Mouse (Mus musculus) neural tube, embryonic 15.5 days (tissue): ENCODE measurements around the gene Lamtor5. TPM values are rescaled to one million over a fixed set of nuclear protein-coding genes. Genes with fewer than 3 reads are reported as not detected.
A peak's percentile ranks its signal among the peaks of the same experiment; 100 is the strongest.
"Not testable (repeated sequence)": the region's sequence is repeated elsewhere in the genome, so short reads cannot be mapped to it uniquely, and the experiment has no call there.

Experiments
- ATAC-seq: fragments of 200-750 bp; cut with Nextera tagmentation; 2 replicates; pipeline ENCODE4 v1.8.0; 2017; ENCODE audit warnings: mild to moderate bottlenecking, moderate TSS enrichment, moderate library complexity; ENCODE audit not compliant: low FRiP score
- H3K27ac ChIP-seq: fragments of 300-500 bp; sonication (generic); replicated peaks from 2 replicates; pipeline ENCODE4 v1.5.1; 2015; ENCODE audit warnings: mild to moderate bottlenecking, inconsistent platforms
- H3K27me3 ChIP-seq: fragments of 300-500 bp; sonication (generic); replicated peaks from 2 replicates; pipeline ENCODE4 v1.6.1; 2015; ENCODE audit warnings: inconsistent platforms
- H3K36me3 ChIP-seq: fragments of 300-500 bp; sonication (generic); 2 replicates; pipeline ENCODE4 v1.6.1; 2015; ENCODE audit warnings: inconsistent platforms
- H3K4me1 ChIP-seq: fragments of 300-500 bp; sonication (generic); 2 replicates; pipeline ENCODE4 v1.6.1; 2015; ENCODE audit warnings: inconsistent platforms
- H3K4me2 ChIP-seq: fragments of 300-500 bp; sonication (generic); 2 replicates; pipeline ENCODE4 v1.6.1; 2015; ENCODE audit warnings: inconsistent platforms, mild to moderate bottlenecking, moderate library complexity
- H3K4me3 ChIP-seq: fragments of 300-500 bp; sonication (generic); replicated peaks from 2 replicates; pipeline ENCODE4 v1.5.1; 2015; ENCODE audit warnings: mild to moderate bottlenecking, inconsistent platforms
- H3K9ac ChIP-seq: fragments of 300-500 bp; sonication (generic); replicated peaks from 2 replicates; pipeline ENCODE4 v1.6.1; 2015; ENCODE audit warnings: mild to moderate bottlenecking, inconsistent platforms
- H3K9me3 ChIP-seq: fragments of 300-500 bp; sonication (generic); replicated peaks from 2 replicates; pipeline ENCODE4 v1.6.1; 2016; ENCODE audit warnings: inconsistent platforms
- WGBS: fragments of 180-500 bp; shearing (Covaris S2); methylation state at CpG from one replicate; pipeline ENCODE4 v1.1.7; 2015; ENCODE audit warnings: mixed read lengths; 5-methylcytosine and 5-hydroxymethylcytosine counted together
- polyA plus RNA-seq: library from polyadenylated mRNA; unstranded; fragments of >200 nt; fragmentation: Nextera tagmentation; extraction: Ambion mirVana; gene quantifications from 2 replicates; pipeline ENCODE4 v1.2.1, GENCODE M21; 2015

The Lamtor5 gene
- polyA plus RNA-seq, 1 experiment from 2014 or later = 197 TPM

DNA sequence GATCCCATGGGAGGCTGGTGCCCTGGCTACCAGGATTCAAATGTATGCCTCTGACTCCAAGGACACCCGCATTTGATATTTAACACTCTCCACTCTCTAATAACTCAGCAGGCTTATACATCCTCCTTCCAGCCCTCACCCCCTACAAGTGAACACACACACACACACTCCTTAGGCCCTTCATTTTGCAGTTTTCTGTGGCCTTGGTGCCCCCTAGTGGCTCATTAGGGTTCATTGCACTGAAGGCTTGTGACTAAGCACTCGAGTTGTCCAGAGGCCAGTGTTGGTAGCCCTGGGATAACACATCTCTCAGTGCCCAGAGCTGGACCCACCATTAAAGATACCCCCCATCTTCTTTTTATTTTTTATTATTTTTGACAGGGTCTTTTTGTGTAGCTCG is 4.8 kb upstream of the Lamtor5 start:
- Histone ChIP-seq H3K4me2 (no peak overlapping the region), H3K9me3 (no peaks in the 10 kb centered on the region), H3K27me3 (0 out of 2 replicates have a peak, but pooled peaks cover 4% of the 10 kb centered on the region), H3K4me3 (no peak overlapping the region), H3K27ac (no peak overlapping the region), H3K9ac (no peak overlapping the region), H3K4me1 (peaks cover 5% of the 10 kb centered on the region), H3K36me3 (no peaks in the 10 kb centered on the region)
- peak; percentile 75 for ATAC-seq
- 15% methylated on average over 3 of the region's 3 CpGs for WGBS

DNA sequence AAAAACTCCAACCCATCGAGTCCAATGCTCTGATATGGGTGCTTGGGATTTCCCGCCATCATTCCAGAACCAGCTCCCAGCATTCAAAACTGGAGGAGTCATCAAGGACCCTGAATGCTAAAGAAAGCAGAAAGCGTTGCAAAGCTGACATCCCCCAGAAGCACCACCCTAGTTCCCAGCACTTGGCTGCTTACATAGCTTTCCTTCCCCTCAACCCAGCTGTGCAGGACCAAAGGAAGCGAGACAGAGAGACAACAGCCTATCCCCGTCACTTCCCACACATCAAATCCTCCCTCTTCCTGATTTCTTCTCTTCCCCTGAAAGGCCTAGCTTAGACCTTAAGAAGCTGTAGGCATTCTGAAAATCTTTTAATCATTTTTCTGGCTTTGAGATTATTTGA is 3.3 kb upstream of the Lamtor5 start:
- no peak for ATAC-seq

DNA sequence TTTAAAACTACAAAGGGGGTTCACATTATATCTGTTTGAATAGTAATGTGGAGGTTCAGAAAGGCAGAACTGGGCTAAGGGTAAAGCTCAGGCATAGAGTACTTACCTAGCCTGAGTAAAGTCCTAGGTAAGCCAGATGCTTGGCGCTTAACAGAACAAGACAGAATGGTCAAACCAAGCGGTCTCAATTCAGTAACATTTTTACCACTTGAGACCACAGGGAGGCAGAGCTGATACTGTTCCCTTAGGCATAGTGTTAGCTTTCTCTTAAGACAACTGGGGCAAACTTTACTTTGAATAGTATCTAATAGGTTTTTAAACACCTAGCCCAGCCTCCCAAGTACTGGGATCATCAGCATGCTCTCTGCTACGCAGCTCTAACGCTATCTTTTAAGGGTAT is 2.7 kb upstream of the Lamtor5 start:
- no peak overlapping the region for H3K9ac ChIP-seq
- no peak overlapping the region for H3K4me3 ChIP-seq
- no peaks in the 10 kb centered on the region for H3K9me3 ChIP-seq
- WGBS = 63% methylated on average over 4 of the region's 4 CpGs
- peaks cover 17% of the 10 kb centered on the region for H3K4me1 ChIP-seq
- 0 out of 2 replicates have a peak, but pooled peaks cover 4% of the 10 kb centered on the region for H3K27me3 ChIP-seq
- no peaks in the 10 kb centered on the region for H3K36me3 ChIP-seq
- ATAC-seq = no peak
- H3K4me2 ChIP-seq = no peak overlapping the region
- no peak overlapping the region for H3K27ac ChIP-seq

More for the DNA sequence above, 3.3 kb upstream of the Lamtor5 start:
- H3K4me2 ChIP-seq = no peak overlapping the region
- no peak overlapping the region for H3K9ac ChIP-seq
- H3K27ac ChIP-seq = no peak overlapping the region
- H3K9me3 ChIP-seq = no peaks in the 10 kb centered on the region
- 72% methylated on average over 5 of the region's 5 CpGs for WGBS
- no peaks in the 10 kb centered on the region for H3K36me3 ChIP-seq
- peaks cover 16% of the 10 kb centered on the region for H3K4me1 ChIP-seq
- H3K4me3 ChIP-seq = no peak overlapping the region
- H3K27me3 ChIP-seq = 0 out of 2 replicates have a peak, but pooled peaks cover 4% of the 10 kb centered on the region

DNA sequence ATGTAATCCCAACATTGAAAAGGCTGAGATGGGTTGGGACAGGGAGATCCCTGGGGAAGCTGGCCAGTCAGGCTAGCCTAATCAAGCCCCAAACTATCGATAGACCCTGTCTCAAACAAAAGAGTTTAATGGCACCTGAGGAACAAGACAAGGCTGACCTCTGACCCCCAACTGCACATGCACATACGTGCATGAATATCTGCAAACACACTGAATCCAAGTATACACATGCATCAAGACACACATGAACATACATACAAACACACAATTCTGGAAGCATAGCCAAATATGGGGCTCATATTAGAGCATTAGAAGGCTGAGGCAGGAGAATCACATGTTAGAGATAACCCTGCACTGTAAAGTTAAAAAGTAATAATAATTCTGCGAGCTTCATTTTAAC is 2.0 kb upstream of the Lamtor5 start:
- H3K4me2 ChIP-seq = no peak overlapping the region
- no peak overlapping the region for H3K9ac ChIP-seq
- H3K4me1 ChIP-seq = peaks cover 17% of the 10 kb centered on the region
- H3K27me3 ChIP-seq = 0 out of 2 replicates have a peak, but pooled peaks cover 4% of the 10 kb centered on the region
- H3K27ac ChIP-seq = no peak overlapping the region
- ATAC-seq = no peak
- H3K36me3 ChIP-seq = no peaks in the 10 kb centered on the region
- WGBS = 88% methylated on average over 3 of the region's 3 CpGs
- no peaks in the 10 kb centered on the region for H3K9me3 ChIP-seq
- no peak overlapping the region for H3K4me3 ChIP-seq

DNA sequence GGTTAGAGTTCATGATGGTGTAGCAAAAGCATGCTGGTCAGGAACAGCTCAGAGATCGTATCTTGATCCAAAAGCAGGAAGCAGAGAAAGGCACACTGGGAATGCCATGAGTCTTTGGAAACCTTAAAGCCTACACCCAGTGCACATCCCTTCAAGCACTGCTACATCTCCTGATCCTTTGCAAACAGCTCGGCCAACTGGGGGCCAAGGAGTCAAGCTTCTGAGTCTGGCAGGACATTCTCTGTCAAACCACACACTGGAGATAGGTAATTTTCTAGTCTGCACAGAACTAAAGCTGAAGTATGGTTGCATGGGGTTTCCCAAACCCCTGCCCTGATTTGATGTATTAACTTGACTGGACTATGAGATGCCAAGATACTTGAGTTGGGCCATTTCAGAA is 7.5 kb downstream of the Lamtor5 start:
- Histone ChIP-seq H3K4me2 (no peak overlapping the region), H3K4me1 (no peaks in the 10 kb centered on the region), H3K36me3 (peaks cover 12% of the 10 kb centered on the region), H3K27ac (no peak overlapping the region), H3K27me3 (no peaks in the 10 kb centered on the region), H3K9ac (no peak overlapping the region), H3K4me3 (no peak overlapping the region), H3K9me3 (no peaks in the 10 kb centered on the region)
- 84% methylated on average over 2 of the region's 2 CpGs for WGBS
- ATAC-seq = no peak

DNA sequence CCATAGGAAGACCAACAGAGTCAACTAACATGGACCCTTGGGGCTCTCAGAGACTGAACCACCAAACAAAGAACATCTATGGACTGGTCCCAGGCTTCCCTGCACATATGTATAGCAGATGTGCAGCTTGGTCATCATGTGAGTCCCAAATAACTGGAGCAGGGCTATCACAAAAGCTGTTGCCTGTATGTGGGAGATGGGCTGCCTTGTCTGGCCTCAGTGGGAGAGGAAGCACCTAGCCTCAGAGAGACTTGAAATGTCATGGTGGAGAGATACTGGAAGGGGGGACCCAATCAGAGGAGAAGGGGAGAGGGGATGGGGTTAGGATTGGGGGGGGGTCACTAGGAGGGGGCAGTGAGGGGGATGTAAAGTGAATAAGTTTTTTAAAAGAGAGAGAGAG is 8.7 kb downstream of the Lamtor5 start:
- Histone ChIP-seq H3K36me3 (peaks cover 10% of the 10 kb centered on the region), H3K4me3 (no peak overlapping the region), H3K27me3 (no peaks in the 10 kb centered on the region), H3K4me1 (no peaks in the 10 kb centered on the region), H3K9me3 (no peaks in the 10 kb centered on the region), H3K4me2 (no peak overlapping the region), H3K9ac (no peak overlapping the region), H3K27ac (no peak overlapping the region)
- no peak for ATAC-seq

DNA sequence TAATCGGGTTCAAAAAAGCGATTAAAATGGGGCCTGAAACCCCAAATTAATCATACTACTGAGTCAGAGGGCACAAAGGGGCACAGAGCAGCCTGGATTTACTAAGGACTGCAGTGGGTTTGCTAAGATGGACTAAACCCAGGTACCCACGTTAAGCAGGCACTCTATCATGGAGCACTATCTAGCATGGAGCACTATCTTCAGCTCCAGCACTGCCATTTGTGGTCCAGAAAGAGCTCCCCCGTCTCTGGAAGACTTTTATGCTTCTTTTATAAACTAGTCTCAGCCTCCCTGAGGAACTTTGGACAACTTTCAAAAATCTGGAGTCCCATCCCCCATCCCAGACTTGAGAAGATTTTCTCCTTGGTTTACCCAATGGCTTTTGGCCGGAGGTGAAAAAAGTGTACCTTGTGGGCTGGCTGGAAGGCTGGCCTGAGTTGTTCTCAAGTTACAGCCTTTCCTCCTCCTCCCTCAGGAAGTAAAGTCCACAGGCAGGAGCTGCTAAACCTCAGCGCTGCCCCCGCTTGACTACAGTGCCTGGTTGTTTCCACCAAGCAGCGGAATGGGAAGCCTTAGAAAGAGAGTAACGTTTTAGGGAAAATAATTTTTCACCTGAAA is 12.2 kb downstream of the Lamtor5 start, which contains the start of gene Slc16a4:
Gene Slc16a4 (plus strand): TSS at position 467 of the 618 bp plus-strand sequence.
- H3K9ac ChIP-seq = no peak within 1 kb of the TSS
- H3K27me3 ChIP-seq = no peaks in the 10 kb centered on the region
- no peak for ATAC-seq
- 36% methylated on average over 9 of the region's 9 CpGs for WGBS
- no peak within 1 kb of the TSS; the same call in 1 of the 2 replicates for H3K27ac ChIP-seq
- no peak within 1 kb of the TSS for H3K4me3 ChIP-seq
- no peaks in the 10 kb centered on the region for H3K9me3 ChIP-seq
- no peak within 1 kb of the TSS for H3K4me2 ChIP-seq
- no peaks in the 10 kb centered on the region for H3K36me3 ChIP-seq
- H3K4me1 ChIP-seq = no peaks in the 10 kb centered on the region

DNA sequence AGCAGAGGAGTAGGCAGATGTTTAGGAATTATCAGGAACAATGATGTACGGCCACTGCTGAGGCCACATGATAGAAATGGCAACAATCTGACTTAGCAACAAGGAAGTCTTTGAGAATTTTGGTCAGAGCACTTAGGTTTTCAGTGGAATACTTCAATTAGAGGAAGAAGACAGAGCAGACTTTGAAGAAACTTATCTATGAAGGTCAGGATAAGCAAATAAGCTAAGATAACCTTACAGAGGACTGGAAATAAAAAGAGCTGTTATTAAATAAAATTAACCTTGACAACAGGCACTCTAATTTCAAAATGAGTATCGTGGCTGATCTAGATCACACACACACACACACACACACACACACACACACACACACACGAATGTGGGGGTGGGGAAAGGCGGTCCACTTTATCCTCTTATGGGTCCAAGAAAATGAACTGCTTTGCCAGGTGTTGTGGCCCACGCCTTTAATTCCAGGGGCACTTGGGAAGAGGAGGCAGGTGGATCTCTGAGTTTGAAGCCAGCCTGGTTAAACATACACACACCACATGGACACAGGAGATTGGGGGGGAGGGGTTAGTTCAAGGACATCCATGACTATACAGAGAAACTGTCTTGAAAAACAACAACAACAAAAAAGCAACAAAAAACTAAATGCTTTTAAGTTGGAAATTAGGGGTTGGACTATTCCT is 17.2 kb downstream of the Lamtor5 start:
- no peak overlapping the region for H3K4me2 ChIP-seq
- ATAC-seq = no peak
- H3K36me3 ChIP-seq = no peaks in the 10 kb centered on the region
- no peaks in the 10 kb centered on the region for H3K27me3 ChIP-seq
- 95% methylated on average over 5 of the region's 5 CpGs for WGBS
- no peaks in the 10 kb centered on the region for H3K9me3 ChIP-seq
- no peak overlapping the region for H3K9ac ChIP-seq
- no peak overlapping the region for H3K4me3 ChIP-seq
- H3K27ac ChIP-seq = no peak overlapping the region
- H3K4me1 ChIP-seq = no peaks in the 10 kb centered on the region

DNA sequence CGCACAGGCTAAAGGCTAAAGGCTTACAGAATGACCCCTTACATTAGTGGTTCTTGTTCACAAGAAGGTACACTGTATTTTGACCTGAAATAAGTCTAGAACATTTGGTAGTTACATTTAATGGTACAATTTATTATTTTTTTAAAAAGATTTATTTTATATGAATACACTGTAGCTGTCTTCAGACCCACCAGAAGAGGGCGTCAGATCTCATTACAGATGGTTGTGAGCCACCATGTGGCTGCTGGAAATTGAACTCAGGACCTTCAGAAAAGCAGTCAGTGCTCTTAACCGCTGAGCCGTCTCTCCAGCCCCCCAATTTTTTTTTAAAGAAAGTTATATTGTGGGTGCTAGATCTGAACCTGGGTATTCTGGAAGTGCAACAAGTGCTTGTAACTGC is 18.3 kb downstream of the Lamtor5 start:
- not testable (repeated sequence) for H3K4me3 ChIP-seq, ATAC-seq, H3K9me3 ChIP-seq, H3K9ac ChIP-seq, H3K36me3 ChIP-seq, H3K27me3 ChIP-seq, H3K27ac ChIP-seq, H3K4me2 ChIP-seq, H3K4me1 ChIP-seq
- 76% methylated on average over 4 of the region's 4 CpGs for WGBS

DNA sequence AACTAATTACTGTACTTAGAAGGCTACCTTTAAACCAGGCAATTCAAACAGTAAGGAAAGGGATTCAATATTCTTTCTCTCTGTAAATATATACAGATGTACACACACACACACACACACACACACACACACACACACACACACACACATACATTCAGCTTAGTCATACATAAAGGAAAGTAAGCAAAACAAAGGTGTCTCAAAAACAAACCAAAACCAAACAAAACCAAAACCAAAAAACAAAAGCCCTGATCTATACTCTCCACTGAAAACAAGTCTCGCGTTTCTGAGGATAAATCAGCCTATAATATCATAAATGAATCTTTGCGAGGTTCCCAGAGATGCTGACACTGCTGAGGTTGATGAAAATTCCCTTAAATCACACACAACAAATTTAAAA is 38.7 kb downstream of the Lamtor5 start:
- H3K36me3 ChIP-seq = no peaks in the 10 kb centered on the region
- 91% methylated on average over 3 of the region's 3 CpGs for WGBS
- no peak overlapping the region for H3K4me2 ChIP-seq
- H3K4me1 ChIP-seq = peaks cover 7% of the 10 kb centered on the region
- H3K27me3 ChIP-seq = no peaks in the 10 kb centered on the region
- no peak overlapping the region for H3K4me3 ChIP-seq
- ATAC-seq = no peak
- no peak overlapping the region for H3K9ac ChIP-seq
- no peak overlapping the region for H3K27ac ChIP-seq
- H3K9me3 ChIP-seq = no peaks in the 10 kb centered on the region

DNA sequence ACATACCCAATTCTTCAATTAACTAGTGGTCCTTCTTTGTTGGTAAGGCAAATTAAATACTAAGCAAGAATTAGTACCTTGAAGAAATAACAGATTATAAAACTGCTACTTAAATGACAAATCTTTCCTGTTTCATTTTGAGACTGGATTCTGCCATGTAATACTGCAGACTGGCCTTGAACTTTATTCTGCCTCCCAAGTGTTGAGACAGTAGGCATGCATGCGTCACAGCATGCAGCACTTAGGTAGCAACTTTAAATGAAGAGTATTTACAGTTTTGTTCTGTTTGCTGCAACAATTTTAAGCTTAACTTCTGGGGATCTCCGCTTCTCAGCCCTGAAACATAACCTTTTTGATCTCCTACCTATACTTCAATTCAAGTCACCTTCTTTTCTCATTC is 42.5 kb downstream of the Lamtor5 start:
- WGBS = 95% methylated on average over 2 of the region's 2 CpGs
- Histone ChIP-seq H3K9ac (no peak overlapping the region), H3K4me2 (no peak overlapping the region), H3K9me3 (no peaks in the 10 kb centered on the region), H3K36me3 (peaks cover 10% of the 10 kb centered on the region; the same call in 1 of the 2 replicates), H3K4me1 (peaks cover 28% of the 10 kb centered on the region), H3K27me3 (no peaks in the 10 kb centered on the region), H3K27ac (no peak overlapping the region), H3K4me3 (no peak overlapping the region)
- ATAC-seq = no peak

DNA sequence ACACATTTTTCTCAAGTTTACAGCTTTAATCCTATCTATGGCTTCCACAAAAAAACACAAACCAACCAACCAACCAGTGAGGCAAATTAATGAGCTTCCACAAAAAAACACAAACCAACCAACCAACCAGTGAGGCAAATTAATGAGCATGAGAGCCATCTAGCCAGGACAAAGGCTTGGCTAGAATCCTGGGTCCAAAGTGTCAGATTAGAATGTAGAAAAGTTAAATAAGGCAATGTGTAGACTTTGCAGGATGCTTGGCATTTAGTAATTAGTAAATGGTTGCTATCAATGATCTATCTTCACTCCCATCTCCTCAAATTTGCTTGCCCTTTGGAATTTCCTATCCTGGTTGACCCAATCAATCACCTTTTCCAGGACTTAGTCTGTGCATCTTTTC is 43.1 kb downstream of the Lamtor5 start:
- no peaks in the 10 kb centered on the region for H3K27me3 ChIP-seq
- no peaks in the 10 kb centered on the region for H3K9me3 ChIP-seq
- peaks cover 28% of the 10 kb centered on the region for H3K4me1 ChIP-seq

More for the DNA sequence above, 43.1 kb downstream of the Lamtor5 start:
- Histone ChIP-seq H3K9ac (no peak overlapping the region), H3K4me3 (no peak overlapping the region), H3K36me3 (peaks cover 10% of the 10 kb centered on the region; the same call in 1 of the 2 replicates), H3K4me2 (no peak overlapping the region), H3K27ac (no peak overlapping the region)
- no peak for ATAC-seq
